Mouse (Mus musculus) retina, postnatal 7 days (tissue): ENCODE data around the gene Kidins220.
A peak's percentile ranks its signal among the peaks of the same experiment; 100 is the strongest.

Source experiments
- DNase-seq: peaks from one replicate; pipeline ENCODE4 v3.0.0-alpha.2; 2012; ENCODE audit warnings: low read depth, low spot score

Gene Kidins220

DNA sequence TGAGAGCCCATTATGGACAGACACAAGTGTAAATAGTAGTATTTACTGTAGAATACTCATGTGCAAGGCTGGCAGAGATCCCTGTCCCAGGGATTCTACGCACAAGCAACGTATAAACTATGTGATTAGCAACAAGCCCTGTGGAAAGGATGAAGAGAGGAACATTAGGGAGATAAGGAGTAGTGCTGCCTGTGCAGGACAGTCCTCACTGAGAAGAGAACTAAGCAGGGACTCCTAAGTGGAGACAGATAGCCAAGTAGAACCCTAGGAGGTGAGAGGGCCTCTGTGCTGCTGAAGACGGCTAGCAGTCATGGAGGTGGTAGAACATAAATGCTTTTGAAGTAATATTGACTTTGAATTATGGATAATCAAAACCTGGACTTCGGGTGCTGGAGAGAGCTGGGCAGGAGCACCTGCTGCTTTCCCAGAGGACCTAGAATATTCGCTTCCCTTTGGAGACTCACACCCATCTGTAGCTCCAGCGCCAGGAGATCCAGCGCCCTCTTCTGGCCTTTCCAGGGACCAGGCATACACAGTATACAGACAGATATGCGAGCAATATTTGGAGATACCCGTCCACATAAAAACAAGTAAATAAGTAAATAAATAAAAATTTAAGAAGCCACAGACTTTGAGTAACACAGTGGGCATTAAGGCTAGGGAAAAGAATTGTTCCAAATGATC is 50.3 kb downstream of the Kidins220 start:
- DNase-seq: no peak

DNA sequence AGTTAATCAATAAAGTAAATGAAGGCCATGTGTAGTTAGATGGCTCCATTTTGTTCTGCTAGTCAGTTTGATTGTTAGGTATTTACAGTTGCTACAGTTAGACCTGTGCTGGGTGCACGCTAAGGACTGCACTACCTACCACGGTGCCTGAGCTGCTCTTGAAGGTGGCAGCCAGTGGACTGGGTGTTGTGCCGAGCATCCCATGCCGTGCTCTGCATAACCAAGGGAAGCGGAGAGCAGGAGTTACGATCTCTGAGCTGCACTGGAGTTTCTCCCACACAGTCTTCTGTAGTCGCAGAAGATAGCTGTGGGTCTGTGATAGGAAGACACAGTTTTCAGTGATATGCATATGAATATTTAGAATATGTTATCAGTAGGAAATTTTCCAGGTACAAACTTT is 51.6 kb downstream of the Kidins220 start:
- DNase-seq: no peak

DNA sequence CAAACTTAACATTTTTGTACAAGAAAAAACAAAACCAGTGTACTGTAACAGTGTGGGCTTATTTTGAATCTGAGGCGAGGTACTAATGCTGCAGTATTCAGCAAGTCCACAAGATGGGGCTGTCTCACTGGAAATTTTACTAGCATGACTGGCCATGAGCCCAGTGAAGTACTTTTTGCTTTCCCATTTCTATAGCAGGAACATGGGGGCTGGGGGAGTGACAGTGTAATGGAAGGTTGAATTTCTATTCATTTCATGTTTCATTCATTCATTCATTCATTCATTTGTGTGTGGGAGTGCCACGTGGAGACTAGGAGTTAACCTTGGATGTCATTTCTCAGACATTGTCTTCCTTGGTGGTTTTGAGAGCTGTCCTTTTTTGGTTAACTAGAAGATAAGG is 52.7 kb downstream of the Kidins220 start:
- DNase-seq: peak; percentile 43

DNA sequence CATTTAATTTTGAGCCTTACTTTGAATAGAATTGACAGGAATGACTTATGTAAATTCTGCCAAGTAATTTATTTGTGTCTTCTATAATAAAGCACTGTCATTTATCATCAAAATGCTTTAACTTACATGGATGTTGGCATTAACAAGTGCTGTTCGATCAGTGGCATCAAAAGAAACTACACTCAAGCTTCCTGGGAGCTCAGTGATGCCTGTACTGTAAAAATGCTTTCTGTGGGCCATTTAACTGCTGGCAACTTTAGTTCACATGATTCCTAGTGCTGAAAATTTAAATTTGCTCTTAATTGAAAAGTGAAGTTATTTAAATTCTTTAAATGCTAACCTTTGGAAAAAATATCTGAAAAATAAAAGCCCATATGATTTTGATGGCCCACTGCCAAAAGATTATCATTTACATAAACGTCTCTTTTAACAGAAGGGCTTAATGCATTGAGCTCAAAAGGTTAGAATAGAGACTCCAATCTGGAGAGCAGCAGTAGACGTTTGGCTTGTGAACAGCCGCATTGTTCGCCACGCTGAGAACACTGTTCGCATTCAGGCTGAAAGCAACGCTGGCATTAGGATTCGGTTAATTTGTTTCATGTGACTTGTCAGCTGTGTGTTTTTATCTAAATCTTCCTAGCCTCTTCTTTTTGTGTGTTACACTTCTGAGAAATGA is 59.1 kb downstream of the Kidins220 start:
- DNase-seq: peak; percentile 8

DNA sequence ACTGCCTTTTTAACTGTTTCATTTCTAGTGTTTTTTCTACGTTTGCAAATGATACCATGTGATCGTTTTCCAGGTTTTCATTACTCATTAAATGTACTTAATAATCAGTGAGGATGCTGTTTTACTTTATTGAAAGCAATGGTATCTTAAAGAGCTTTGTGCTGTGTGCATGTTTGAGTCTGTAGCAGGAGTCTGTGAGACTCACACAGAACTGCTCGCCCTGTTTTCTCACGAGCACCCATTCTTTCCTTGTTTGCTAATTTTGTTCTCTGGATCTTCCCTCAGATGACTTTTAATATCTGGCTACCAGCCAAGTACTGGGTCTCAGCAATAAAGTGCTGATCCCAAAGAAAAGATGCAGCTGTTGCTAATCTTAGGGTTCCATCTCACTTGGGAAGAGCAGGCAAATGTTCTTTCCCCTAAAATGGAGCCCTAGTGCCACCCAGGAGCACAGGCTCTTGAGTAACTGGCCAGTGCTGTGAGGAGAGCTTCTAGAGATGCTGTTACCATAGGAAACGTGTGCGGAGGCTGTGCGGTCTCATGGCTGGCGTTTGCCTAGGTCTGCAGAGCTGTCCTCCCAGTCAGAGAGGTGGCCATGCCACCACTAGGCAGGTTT is 59.7 kb downstream of the Kidins220 start:
- no peak for DNase-seq

DNA sequence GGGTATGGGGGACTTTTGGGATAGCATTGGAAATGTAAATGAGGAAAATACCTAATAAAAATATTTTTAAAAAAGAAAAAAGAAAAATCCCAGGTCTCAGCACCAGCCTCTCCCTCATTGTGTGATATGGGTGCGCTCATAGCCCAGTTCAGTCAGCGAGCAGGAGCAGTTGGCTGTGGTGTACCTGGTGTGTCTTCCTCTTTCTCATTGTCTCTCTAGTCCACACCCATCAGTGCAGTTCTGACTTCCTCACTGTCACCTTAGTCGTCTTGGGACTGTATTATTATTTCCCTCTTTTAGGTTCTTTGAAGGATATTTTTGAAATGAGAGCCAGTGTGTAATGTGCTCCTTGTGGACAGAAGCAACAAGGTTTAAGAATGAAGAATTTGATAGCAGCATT is 61.3 kb downstream of the Kidins220 start:
- no peak for DNase-seq

DNA sequence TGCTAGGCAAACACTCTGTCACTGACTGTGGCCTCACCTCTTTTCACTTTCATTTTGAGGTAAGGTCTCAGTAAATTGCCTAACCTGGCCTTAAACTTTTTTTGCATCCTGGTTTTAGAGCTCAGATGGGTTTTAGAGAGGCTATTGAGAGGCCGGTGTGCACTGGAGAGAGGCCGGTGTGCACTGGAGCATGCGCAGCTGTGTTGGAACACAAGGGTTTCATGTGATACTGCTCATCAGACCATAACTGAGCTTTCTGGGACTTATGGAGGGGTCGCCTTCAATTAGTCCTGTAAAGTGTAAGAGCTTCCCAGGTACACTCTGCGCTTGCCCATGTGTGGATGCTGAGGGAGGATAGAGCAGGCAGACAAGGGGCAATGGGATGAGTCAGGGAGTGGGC is 62.5 kb downstream of the Kidins220 start:
- no peak for DNase-seq

DNA sequence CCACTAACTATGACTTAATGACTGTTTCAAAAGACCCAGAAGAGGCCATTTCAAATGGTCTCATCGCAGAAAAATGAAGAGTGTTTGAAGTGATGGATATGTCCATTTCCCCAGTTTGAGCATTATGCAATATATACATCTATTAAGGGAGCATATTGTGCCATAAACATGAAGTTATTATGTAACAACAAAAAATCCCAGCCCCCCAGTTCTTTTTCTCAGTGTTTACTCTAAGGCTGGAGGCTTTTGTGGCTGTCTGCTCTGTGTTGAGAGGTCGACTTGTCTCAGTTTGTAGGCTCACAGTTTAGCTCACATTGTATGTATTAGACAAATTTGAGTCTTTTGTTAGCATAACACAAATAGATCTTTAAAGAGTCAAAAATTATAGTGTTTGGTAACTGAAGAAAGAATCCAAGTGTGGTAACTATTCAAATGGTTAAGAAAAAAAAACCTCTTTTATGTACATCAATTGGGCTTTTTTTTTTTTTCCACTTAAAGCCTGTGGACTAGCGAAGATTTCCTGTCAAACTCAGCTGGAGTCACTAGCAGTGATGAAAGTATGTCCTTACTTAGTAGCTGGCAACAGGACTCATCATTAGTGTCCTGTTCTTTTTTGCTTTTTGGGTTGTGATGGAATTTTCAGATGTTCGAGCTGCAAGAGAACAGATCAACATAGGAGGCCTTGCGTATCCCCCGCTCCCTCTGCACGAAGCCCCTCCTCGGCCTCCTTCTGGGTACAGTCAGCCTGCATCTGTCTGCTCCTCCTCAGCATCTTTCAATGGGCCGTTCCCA is 63.2 kb downstream of the Kidins220 start:
- DNase-seq: no peak

DNA sequence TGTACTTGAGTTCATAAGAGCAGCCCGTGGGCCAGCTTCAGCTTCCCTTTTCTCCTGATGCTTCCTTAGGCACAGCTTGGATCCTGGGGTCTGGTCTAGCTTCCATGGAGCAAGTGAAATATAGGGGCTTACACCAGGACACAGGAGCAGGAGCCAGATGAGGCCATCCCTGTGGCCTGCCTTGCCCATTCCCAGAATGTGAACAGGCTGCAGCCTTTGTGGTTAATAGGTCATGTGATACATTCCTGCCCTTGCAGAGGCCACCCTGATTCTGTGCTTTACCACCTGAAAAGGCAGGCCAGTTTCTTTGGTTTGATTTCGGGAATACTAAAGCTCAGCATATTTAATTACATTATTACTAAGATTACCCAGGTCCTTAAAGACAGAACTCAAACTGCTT is 69.3 kb downstream of the Kidins220 start:
- DNase-seq: no peak

DNA sequence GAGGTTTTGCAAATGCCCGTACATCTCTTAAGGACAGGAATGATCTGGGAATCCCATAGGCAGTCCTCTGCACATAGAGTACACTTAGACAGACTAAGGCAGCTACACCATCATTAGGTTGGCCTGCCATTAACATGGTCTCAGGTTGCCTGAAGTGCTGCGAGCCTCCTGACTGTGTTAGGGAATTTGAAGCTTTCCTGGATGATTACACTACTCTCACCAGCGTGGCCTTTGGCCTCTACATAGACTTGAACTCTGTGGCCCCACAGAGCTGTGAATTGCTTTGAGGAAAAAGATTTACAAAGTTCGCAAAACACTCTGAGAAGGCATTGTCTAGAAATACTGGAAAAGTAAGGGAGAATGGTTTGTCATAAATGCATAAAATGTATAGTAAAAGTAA is 69.9 kb downstream of the Kidins220 start:
- no peak for DNase-seq

DNA sequence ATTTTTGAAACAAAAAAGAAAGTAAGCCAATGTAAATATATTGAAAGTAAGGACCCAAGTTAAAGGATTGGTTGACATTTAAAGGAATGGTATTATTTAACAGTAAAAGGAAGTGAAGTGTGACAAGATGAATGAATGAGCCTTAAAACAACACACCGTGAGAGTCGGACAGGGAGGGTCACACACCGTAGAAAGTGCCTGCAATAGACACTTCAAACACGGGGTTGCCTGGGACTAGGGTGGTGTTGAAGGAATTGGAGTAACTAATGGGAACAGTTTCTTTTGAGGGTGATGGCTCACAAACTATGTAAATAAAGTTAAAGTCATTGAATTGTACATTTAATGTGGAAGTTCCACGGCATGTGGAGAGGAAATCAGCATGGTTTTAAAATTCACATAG is 74.5 kb downstream of the Kidins220 start:
- no peak for DNase-seq

DNA sequence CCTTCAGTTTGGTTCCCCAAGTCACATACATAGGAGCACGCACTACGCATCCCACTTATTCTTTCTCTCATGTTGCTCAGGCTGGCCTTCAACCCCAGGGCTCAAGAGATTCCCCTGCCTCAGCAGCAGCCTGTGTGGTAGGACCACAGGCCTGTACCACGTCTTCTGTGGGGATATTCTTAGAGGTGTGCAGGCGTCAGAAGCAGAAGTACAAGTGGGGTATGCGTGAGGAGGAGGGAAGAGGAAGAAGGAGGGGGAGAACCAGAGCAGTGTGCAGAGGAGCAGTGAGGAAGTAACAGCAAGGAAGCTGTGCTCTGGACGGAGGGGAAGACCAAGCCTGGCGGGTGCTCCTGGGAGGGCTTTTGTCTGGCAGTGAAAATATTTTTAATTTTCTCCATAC is 79.8 kb downstream of the Kidins220 start:
- no peak for DNase-seq

DNA sequence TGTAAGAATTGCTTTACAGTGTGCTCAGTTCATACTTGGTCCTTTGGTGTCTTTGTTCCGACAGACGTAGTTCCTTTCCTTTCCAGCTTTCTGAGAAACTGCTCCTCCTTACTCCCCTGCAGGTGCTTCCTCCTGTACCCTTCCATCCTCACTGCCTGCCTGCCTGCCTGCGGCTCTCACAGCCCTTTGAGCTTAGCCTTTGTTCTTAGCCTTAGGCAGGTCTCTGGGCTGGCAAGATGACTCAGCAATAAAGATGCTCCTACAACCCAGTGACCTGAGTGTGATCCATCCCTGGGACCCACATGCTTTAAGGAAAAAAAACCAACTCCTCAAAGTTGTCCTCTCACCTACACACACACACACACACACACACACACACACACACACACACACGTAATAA is 80.2 kb downstream of the Kidins220 start:
- no peak for DNase-seq

DNA sequence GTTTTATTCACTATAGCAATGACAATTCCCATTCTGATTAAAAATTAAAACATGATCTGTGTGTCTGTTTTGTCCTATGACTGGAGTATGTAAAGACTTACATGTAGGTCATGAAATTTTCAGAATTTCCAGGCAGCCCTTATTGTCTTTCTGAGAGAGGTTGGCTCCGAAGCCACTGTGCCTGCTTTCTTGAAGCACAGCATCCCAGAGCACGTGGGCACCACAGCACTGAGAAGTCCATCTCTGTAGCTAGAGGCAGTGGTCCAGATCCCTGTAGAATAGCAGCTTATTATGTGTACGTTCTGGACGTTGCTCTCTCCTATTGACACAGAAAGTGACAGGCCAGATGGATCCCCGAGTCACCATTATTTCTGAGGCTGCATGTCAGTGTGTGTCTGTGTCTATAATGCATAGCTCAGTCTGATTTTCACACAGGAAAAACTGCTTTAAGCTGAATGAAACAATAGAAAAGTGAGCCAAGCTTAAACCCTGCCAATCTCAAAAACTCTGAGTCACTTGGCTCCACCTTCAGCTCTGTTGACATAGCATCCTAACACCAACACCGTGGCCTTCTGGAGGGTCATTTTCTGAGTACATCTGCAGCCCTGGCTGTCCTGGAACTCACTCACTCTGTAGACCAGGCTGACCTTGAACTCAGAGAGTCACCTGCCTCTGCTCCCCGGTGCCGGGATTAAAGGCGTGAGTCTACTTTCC is 84.9 kb downstream of the Kidins220 start:
- no peak for DNase-seq

DNA sequence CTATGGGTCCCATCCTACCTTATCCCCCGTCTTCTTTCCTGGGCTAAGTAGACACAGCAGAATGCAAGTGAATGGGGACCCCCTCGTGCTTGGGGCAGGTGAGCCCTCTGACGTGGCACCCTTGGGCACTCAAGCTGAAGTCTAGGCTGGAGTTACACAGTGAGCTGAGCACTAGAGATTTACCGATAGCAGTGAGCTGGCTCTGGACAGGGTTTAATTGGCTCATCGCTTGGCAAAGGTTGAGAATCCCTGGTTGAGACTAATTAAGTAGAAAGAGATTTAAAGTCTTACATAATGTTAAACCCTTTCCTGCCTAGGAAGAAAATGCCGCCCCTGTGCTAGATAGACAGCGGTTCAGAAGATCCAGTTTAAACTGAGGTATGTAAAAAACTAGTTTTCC is 86.2 kb downstream of the Kidins220 start:
- DNase-seq: peak; percentile 11

DNA sequence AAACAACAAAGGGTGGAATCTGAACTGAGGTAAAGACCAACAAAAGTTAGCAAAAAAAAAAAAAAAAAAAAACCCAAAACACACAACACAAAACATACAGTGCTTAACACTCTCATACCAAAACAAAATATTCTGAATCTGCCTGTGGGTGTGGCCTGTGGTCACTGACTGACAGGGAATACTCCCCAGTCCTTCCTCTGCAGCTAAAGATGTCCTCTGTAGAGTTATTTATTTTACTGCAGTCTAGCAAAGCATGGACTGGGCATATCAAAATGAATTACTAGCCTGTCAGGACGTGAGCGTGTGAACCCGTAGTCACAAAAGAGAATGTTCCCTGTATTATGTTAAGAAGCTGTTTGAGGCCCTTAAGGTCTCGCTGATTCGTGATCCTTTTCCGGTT is 87.5 kb downstream of the Kidins220 start:
- DNase-seq: no peak

DNA sequence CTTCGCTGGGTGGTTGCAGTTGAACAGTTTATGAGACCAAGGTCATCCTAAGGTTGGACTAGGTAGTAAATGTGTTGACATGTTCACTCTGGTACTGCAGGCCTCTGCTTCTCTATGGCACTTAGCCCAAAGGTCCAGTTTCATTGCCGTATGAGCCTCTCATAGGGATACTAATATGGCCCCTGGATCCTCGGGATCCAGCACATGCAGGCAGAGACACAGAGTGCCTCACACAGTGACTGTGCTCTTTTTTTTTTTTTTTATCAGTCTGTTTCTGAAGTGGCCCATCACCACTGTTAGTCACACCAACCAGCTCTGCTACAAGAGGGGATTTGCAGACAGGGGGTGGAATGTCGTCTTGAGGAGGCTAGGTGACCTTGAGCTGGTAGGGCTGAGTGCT is 98.6 kb downstream of the Kidins220 start:
- DNase-seq: no peak

DNA sequence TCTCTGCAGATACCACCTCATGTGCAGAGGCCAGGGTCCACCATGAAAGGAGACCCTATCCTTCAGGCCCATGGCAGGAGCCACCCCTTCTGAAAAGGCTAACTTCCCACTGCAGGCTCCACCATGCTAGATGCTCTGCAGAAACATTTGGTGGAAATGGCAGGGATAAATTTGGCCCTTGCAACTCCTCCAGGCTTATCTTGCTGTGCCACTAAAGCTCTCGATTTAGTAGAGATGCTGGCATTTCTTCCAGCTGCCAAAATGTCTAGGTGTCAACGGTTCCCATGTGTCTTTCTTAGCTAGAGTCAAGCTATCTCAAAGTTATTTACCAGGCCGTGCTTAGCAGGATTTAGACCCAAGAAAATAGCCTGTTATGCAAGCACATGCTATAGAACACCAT is 99.6 kb downstream of the Kidins220 start:
- no peak for DNase-seq

DNA sequence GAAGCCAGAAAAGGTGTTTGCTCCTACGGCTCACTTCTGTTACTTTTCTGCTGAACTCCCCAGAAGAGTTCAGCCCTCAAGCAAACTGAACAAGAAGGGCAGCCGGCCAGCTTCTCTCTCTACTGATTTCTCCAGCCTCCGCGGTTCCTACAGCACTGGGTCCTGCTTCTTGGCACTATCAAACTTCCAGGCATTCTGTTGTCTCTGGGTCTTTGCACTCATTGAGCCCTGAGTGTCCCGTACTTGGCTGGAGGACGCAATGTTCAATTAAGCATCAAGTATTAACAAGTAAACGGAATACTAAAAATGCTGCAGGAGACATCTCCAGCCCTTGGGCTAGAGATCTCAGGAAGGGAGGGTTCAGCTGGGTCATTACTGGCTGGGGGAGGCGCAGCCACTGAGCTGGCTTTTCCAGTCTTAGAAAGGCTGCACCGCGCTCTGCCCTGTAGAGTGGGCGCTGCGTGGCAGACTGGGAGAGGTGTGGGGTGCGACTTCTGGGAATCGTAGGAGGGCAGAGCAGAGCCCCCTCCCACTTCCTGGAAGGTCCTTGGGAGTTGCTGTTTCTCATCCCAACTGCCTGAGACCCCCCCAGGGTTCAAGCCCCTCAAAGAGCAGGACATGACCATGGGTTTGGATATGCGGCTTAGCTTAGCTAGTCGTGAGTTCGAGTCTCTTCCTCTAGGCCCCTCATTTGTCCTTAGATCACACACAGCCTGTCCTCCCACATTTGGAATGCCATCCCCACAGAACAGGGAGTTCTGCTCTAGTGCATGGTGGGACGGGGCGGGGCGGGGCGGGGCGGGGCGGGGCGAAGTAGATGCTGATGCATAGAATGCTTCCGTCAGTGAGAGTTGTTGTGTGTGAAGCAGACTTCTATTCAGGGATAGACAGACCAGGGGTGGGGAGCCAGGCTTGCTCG is 108.8 kb downstream of the Kidins220 start:
- no peak for DNase-seq

DNA sequence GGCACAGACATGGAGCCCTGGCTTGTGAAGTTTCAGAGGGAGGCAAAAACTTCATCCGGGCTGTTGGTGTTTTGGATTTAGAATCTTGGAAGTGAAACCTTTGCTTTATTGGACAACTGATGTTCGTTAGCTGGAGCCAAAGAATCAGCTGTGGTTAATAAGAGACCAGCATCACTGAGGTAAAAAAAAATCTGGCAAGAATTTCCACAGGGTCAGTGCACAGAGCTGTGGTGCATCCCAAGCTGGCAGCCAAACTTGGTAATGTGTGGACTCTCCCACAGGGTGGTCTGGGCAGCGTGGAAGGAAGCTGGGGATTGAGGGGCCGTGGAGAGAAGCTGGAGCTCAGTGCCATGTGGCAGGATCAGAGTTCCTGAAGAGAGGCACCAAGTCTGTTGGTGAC is 112.2 kb downstream of the Kidins220 start:
- no peak for DNase-seq

DNA sequence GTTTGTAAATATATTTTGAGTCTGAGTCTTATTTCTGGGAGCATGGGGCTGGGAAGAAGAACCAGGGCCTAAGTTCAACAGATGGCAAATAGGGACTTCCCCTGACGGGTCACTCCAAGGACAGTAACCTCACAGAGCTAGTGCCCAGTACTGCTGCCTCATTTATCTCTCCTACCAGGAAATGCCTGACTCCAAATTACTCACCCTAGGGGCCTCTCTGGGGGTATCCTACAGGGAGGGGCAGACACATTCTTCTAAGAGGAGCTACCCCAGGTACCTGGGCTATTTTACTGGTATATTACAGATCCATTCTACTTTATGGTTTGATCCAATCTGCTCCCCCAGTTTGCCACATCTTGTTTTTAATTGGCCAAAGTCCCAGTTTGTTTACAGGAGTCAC is 114.7 kb downstream of the Kidins220 start:
- no peak for DNase-seq
